Mouse (Mus musculus): Measurements from ENCODE around the gene Gm17455.
A peak's percentile ranks its signal among the peaks of the same experiment; 100 is the strongest.

Gene Gm17455

GRCm38 (mm10) chr10:60399449-60399848 lies at the start of gene Gm17455:
Gene Gm17455, plus strand, starts transcription at chr10:60399726.
- DNase-seq (ENCODE audit: low read depth): no peak

GRCm38 (mm10) chr10:60350077-60350804 lies 49.3 kb upstream of the Gm17455 start:
- no peak for DNase-seq (ENCODE audit: low read depth)

GRCm38 (mm10) chr10:60350805-60351167 lies 48.7 kb upstream of the Gm17455 start:
- peak; percentile 90 for DNase-seq (ENCODE audit: low read depth)

DNA sequence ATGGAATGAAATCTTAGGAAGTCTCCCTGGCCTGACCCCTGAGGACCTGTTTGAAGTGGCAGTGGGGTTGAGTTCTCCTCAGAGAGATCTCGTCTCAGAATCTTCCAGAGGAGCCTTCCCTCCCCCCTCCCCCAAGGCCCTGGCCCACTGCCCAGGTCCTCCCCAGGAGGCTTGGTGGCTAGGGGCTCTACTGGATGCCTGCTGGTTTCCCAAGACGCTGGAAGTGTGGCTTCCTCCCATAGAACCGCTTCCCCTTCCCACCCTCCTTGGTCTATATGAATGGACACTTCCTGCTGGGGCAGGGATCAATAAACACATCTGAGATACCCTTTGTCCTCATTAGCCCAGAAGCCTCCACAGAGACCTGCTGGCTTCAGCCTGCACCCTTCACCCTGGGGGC lies 48.3 kb upstream of the Gm17455 start:
- no peak for DNase-seq (ENCODE audit: low read depth)

DNA sequence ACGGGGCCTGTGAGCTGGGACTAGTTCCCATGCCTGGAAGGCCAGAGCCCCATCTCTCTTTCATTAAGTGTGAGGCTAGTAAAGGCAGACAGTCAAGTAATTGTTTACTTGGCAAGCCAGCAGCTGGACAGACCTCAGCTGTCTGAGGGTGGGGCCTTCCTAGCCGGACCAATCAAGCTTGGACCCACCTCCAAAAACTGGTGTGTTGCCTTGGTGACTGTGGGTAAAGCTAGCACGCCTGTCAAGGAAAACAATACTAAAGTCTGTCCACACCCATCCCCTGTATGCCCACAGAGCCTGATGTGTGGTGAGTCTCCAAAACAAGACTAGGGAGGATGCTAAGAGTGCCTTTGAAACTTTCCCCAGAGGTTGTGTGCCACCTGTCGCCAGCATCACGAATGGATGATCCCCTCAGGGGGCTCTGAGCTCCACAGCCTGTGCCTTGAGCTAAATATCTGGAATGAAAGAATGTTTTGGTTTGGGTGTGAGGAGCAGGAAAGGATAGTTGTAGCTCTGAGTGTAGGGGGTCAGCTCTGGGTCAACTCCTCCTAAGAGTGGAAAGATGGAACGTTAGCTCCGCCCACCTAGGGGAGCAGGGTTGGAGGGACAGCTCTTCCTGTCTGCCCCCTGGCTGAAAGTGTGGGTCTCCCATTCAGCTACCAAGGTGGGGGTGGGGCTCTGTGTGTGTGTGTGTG lies 47.6 kb upstream of the Gm17455 start:
- DNase-seq (ENCODE audit: low read depth): peak; percentile 97

GRCm38 (mm10) chr10:60353241-60354002 lies 46.1 kb upstream of the Gm17455 start:
- no peak for DNase-seq (ENCODE audit: low read depth)

DNA sequence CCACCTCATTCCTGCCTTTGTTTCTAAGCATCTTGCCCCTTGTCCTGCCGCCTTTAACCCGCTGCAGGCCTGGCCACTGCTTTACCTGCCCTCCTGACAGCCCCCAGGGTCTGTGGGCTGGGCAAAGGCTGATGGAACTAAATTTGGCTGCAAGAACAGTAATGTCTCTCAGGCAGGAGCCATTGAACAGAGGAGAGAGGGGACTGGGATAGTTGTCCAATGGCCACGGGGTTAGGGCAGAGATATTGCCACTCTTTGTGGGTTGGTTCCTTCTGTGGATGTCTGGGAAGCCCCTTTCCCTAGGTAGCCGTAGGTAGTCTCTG lies 45.6 kb upstream of the Gm17455 start:
- DNase-seq (ENCODE audit: low read depth): no peak

DNA sequence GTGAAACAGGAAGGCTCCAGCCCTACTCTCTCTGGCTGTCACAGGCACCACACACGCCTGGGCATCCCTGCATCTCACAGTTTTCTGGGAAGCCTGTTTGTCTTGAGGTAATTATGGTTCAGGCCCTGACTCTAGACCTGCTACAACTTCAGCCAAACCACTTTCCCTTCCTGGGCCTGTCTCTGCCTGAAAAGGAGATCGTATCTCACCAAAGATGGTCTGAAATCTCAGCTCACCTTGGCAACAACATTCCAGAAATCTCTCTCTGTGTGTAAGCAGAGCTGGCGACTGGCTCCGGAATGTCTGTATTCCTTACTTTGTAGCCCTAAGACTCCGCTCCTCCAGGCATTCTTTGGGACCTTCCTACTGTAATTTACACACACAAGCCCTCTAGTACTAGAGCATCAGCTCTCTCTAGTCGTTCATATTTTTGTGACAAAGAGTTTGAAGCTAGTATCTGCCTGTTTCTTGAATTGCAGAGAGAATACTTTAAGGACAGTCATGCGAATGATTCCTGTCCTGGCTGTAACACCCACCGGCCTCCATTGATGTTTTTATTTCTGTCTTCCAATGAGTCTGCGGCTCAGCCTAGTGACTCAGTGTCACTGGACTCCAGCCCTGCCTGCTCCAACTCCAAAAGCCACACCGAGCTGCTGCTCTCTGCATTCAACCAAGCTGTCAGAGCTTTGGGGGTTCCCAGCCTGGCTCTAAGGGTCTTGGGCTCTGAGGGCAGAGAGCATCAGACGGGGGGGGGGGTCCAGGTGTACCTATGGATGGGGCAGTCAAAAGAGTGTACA lies 44.4 kb upstream of the Gm17455 start:
- DNase-seq (ENCODE audit: low read depth): peak; percentile 86

DNA sequence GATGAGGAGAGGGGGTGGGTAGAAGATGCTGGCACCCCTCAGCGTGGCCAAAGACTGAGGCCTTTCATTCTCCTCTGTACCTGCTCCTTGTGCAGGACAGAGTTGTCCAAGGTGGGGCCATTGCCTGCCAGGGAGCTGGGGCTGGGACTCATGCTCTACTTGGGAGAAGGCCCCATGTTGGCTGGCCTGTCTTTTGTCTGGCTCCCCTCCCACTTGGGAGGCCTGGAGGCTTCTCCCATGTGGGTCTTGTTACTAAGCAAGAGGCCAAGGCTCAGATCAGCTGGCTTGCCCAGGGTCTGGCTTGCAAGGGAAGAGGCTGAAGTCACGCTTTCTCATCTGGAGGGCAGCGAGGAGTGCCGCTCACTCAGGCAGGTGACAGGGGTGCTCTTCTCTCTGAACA lies 42.1 kb upstream of the Gm17455 start:
- DNase-seq (ENCODE audit: low read depth): no peak

DNA sequence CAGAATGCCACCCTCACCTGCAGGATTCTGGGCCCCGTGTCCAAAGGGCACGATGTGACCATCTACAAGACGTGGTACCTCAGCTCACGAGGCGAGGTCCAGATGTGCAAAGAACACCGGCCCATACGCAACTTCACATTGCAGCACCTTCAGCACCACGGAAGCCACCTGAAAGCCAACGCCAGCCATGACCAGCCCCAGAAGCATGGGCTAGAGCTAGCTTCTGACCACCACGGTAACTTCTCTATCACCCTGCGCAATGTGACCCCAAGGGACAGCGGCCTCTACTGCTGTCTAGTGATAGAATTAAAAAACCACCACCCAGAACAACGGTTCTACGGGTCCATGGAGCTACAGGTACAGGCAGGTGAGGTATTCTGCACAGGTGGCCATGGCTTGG lies 41.6 kb upstream of the Gm17455 start:
- DNase-seq (ENCODE audit: low read depth): no peak

GRCm38 (mm10) chr10:60358776-60359175 lies 40.8 kb upstream of the Gm17455 start:
- DNase-seq (ENCODE audit: low read depth): no peak

DNA sequence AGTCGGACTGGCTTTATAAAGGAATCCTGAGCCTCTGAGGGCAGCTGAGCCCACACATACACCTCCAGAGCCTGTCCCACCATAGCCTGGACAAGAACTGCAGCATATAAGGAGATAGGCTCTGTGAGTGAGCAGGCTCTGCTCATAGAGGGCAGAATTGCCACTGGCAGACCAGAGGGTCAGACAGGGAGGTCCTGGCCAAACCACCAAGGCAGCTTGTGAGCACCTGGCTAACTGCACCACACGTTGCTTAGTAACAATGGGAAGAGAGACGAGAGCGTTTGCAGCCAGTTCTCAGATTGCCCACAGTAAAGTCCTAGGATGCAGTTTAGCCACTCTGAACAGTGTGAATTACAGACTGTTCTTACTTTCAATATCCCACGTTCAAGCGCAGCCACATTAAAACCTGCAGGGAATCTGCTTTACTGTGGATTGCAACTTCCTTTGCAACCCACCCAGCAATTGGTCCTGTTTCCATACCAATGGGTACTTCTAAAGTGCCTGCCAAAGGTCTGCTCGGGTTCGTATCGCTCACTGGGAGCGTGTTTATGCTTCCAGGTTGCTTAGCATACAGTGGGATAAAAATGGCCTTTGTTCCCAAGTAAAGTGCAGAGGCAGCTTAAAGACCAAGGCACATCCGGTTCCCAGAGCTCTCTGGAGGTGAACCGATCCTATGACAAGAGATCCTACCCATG lies 37.8 kb upstream of the Gm17455 start:
- DNase-seq (ENCODE audit: low read depth): no peak

GRCm38 (mm10) chr10:60362310-60362628 lies 37.3 kb upstream of the Gm17455 start:
- DNase-seq (ENCODE audit: low read depth): no peak

- no peak for DNase-seq (ENCODE audit: low read depth)
Observed at GRCm38 (mm10) chr10:60363426-60363825, 36.1 kb upstream of the Gm17455 start.

- DNase-seq (ENCODE audit: low read depth): no peak
Observed at GRCm38 (mm10) chr10:60367145-60367544, 32.4 kb upstream of the Gm17455 start.

- no peak for DNase-seq (ENCODE audit: low read depth)
Observed at GRCm38 (mm10) chr10:60367904-60368303, 31.6 kb upstream of the Gm17455 start.

DNA sequence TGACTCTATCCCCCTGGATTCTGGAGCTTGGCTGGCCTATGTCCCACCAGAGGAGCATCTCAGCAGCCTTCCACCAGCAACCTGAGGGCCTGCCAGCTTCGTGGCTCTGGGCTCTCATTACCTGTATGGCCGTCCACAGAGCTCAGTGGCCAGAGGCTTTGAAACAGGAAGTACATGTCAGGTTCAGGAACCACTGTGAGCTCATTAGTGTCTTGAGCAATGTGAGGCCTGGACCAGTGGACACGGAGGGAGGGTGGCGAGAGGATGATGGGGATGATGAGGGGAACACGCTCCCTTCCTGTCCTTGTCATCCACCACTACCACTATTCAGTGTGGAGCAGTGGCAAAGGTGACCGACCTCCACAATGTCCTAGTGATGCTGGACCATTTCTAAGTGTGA lies 30.1 kb upstream of the Gm17455 start:
- DNase-seq (ENCODE audit: low read depth): no peak

- no peak for DNase-seq (ENCODE audit: low read depth)
Observed at GRCm38 (mm10) chr10:60370098-60370497, 29.4 kb upstream of the Gm17455 start.

DNA sequence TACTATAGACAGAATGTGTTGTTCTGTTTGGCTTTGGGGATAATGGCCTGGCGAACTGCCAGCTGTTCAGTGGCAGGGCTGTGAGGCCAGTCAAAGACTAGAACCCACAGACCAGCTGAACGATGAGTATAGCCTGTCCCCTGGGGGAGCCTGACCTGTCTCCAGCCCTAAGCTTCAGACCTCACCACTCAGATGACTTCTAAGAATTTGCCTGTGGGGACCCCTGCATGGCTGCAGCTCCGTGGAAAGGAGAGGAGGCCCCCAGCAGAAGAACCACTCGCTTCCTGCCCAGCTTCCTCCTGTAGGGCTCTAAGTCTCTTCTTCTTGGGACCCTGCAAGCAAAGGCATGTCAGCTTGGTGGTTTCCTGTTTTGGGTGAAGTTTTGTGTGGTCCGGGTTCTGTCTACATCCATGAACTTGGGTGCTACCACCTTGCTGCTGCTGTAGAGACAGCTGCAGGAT lies 28.9 kb upstream of the Gm17455 start:
- DNase-seq (ENCODE audit: low read depth): no peak

- no peak for DNase-seq (ENCODE audit: low read depth)
Observed at GRCm38 (mm10) chr10:60371596-60372386, 27.7 kb upstream of the Gm17455 start.

DNA sequence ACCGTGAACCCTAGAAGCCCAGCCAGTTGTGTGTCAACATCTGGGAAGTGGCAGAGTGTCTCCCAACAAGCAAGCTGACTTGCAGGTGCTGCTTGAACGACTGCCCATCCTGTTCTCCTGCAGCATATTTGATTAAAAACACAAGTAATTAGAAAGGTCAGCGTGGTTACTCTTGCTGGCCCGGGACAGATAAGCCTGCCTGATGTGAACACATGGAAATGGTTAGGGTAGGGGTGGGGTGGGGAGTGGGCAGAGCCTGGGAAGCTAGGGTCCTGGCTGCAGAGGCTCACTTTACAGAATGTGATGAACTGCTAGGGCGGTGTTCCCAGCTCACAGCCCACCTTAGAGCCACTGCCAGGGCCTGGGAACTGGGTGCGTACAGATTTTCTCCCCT lies 26.0 kb upstream of the Gm17455 start:
- DNase-seq (ENCODE audit: low read depth): no peak
